Mouse (Mus musculus): ENCODE measurements around the gene Rps26.

- TF ChIP-seq GATA1 (IDR thresholded peaks at IDR 0.05; ENCODE audit: low read length) (no peak), TAL1 (IDR thresholded peaks at IDR 0.05; ENCODE audit: low read length) (no peak)
These were observed 28.7 kb upstream of the Rps26 start for GRCm38 (mm10) chr10:128655254-128655653.

All from erythroblast, embryonic 14.5 days (primary cell).